Mouse (Mus musculus) urinary bladder, postnatal 14 days (tissue): ENCODE measurements around the gene Tuba3b.

Experiments used
- DNase-seq: peaks from one replicate; pipeline ENCODE4 v3.0.0; 2021; ENCODE audit warnings: low spot score

Tuba3b gene

DNA sequence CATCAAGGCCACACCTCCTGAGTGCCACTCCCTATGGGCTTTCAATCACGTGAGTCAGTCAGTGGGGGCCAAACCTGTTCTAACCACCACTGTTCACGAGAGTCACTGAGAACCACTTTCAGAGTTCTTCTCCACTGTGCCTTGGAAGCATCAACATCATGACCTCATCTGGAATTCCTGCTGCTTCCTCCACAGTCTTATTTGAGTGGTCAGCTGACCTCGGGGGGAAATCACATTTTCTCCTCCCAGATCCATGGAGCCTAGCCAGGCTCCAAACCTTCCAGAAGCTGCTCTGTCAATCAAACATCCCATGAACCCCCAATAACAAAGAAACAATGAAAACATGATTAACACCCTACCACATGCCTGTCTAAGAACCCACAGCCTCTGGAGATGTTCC, 52.1 kb downstream of the Tuba3b start:
- DNase-seq: no peak

DNA sequence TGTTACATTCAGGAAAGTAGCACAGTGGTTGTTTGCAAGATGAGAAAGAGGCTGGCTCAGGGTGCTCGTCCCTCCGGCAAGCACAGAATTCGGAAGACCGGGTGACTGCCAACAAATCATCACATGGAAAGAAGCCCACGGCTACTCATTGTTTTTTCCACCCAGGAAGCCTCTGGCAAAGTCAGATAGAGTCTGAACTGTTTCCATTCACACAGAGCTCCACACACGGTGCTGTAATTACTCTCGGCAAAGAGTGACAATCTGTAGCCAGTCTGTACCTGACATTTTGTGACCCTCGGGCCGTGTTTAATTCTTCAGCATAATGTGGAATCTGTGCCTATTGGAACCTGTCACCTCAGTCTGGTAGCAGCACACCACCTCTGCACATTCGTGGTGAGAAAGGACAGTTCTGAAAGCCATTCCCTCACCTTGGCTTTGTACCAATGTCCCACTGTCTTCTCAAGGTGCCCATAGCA, 54.1 kb downstream of the Tuba3b start:
- no peak for DNase-seq
